Mouse (Mus musculus): Measurements from ENCODE around the gene Rpa2.

GRCm38 (mm10) chr4:132728233-132728632 lies 39.9 kb upstream of the Rpa2 start:
- no peak for TF ChIP-seq POLR2A (IDR thresholded peaks at IDR 0.05; ENCODE audit: borderline replicate concordance, extremely low read depth, insufficient read depth, insufficient read length, poor library complexity, severe bottlenecking)
- TF ChIP-seq CTCF (IDR thresholded peaks at IDR 0.05; ENCODE audit: borderline replicate concordance, extremely low read depth, insufficient read depth, insufficient read length) = no peak
